ENCODE assay signal across 8 mouse cellular contexts in genomic region chr4:119809245-119809644, GRCm38 (mm10).
DNase-seq lines count a peak whose midpoint lies in the region; ATAC-seq and TF ChIP-seq lines count a peak whose summit lies in the region.

No protein-coding gene starts in this region.

- peak; percentile 86 for TF ChIP-seq CTCF in heart, adult 2 months (IDR thresholded peaks at IDR 0.05)

- H3K36me3 ChIP-seq in heart, adult 2 months (ENCODE audit: control insufficient read depth, insufficient read depth, low read length): no peaks in the 10 kb centered on the region
- no peaks in the 10 kb centered on the region for H3K36me3 ChIP-seq in heart, embryonic 11.5 days (ENCODE audit: control insufficient read depth, insufficient read depth, low read length)

- H3K4me2 ChIP-seq in heart, embryonic 11.5 days: no peak overlapping the region

- intact Hi-C loops in heart, adult 2 months (cut with DNase I): loop anchor here (2.0 kb wide), 1 partner anchor 178 kb away; no protein-coding TSS in a partner anchor

- H3K4me1 ChIP-seq in heart, adult 2 months (ENCODE audit: control insufficient read depth, insufficient read depth, low read length): peaks cover 2% of the 10 kb centered on the region
- peaks cover 5% of the 10 kb centered on the region; the same call in 1 of the 2 replicates for H3K4me1 ChIP-seq in heart, embryonic 11.5 days (ENCODE audit: control insufficient read depth, insufficient read depth, low read length)

- no peaks in the 10 kb centered on the region for H3K9me3 ChIP-seq in heart, embryonic 11.5 days (replicated peaks; ENCODE audit: control insufficient read depth, low read length)

- no peak for ATAC-seq in heart, embryonic 11.5 days (replicated peaks; ENCODE audit: insufficient number of reproducible peaks, low FRiP score, low TSS enrichment)
- ATAC-seq in common myeloid progenitor, adult 5-6 weeks (replicated peaks; ENCODE audit: low read depth, poor library complexity, severe bottlenecking): peak; percentile 42; the same call in 1 of the 2 replicates

- H3K27me3 ChIP-seq in heart, adult 2 months (ENCODE audit: control insufficient read depth, insufficient read depth, low read length): no peaks in the 10 kb centered on the region
- H3K27me3 ChIP-seq in heart, embryonic 11.5 days (ENCODE audit: control insufficient read depth, insufficient read depth, low read length): peaks cover 5% of the 10 kb centered on the region; the same call in 1 of the 2 replicates

- 49% methylated on average over 5 of the region's 5 CpGs for WGBS in heart, adult 2 months
- 30% methylated on average over 5 of the region's 5 CpGs for WGBS in heart, embryonic 11.5 days (ENCODE audit: insufficient replicate concordance)

- no peak for TF ChIP-seq EP300 in heart, adult 2 months (IDR thresholded peaks at IDR 0.05; ENCODE audit: insufficient read depth, low read depth, low read length)

- no peak overlapping the region for H3K4me3 ChIP-seq in heart, adult 2 months
- no peak overlapping the region for H3K4me3 ChIP-seq in heart, embryonic 11.5 days (ENCODE audit: low read depth, low read length)

- H3K27ac ChIP-seq in heart, adult 2 months: no peak overlapping the region
- H3K27ac ChIP-seq in heart, embryonic 11.5 days (ENCODE audit: low read depth, low read length): no peak overlapping the region

- TF ChIP-seq POLR2A in heart, adult 2 months (IDR thresholded peaks at IDR 0.05; ENCODE audit: insufficient read depth, low read depth, low read length): no peak

- H3K79me2 ChIP-seq in heart, adult 2 months (replicated peaks; ENCODE audit: control insufficient read depth, insufficient read depth, low read length): no peaks in the 10 kb centered on the region

- no peak overlapping the region for H3K9ac ChIP-seq in heart, adult 2 months (ENCODE audit: low read depth, low read length)
- H3K9ac ChIP-seq in heart, embryonic 11.5 days (ENCODE audit: low read depth, low read length): no peak overlapping the region

- no peak for DNase-seq in heart, adult 2 months
- DNase-seq in testis, postnatal 10 days (ENCODE audit: low spot score): peak; percentile 36
- no peak for DNase-seq in testis, postnatal 14 days (ENCODE audit: low spot score)
- peak; percentile 48 for DNase-seq in kidney, postnatal 14 days
- DNase-seq in T-cell, adult 2 months (ENCODE audit: low spot score): no peak
- DNase-seq in adrenal gland, postnatal 4 days (ENCODE audit: low spot score in 2 of 2): no peak

Comparison
In these comparisons a context has a peak if more than half of its experiments do, and no peak if none do; other contexts are left out.
1. DNase-seq: peak in testis, postnatal 10 days (single experiment) and kidney, postnatal 14 days (single experiment); none in heart, adult 2 months (0 of 2), testis, postnatal 14 days (single experiment), T-cell, adult 2 months (single experiment) and adrenal gland, postnatal 4 days (0 of 2).